Mouse (Mus musculus): Measurements from ENCODE around the gene Adgrd1. TPM values are rescaled to one million over a fixed set of nuclear protein-coding genes. Genes with fewer than 3 reads are reported as not detected.

The Adgrd1 gene
- total and polyA plus RNA-seq, 3 experiments = 0.04 to 0.07 TPM; not detected in 1

GRCm38 (mm10) chr5:129249080-129249479 is 152.5 kb downstream of the Adgrd1 start:
- no peak for DNase-seq (ENCODE audit: extremely low read depth)
- dilution Hi-C loops (cut with MboI; ENCODE audit: extremely low pct_ligation_motif_present, extremely low pct_unique_long_range_greater_than_20kb, low sequenced_read_pairs) (no loop called here), in situ Hi-C loops (cut with MboI; ENCODE audit: low pct_ligation_motif_present, low pct_unique_long_range_greater_than_20kb, low sequenced_read_pairs) (no loop called here)
- peaks cover 81% of the 10 kb centered on the region for H3K9me3 ChIP-seq (replicated peaks; ENCODE audit: low read length)
- H3K27ac ChIP-seq (ENCODE audit: insufficient read depth, low read depth) = no peak overlapping the region
- no peak overlapping the region for H3K4me2 ChIP-seq (ENCODE audit: insufficient read depth, low read depth, poor library complexity, severe bottlenecking)
- no peaks in the 10 kb centered on the region for H3K27me3 ChIP-seq (replicated peaks)
- TF ChIP-seq JUN (IDR thresholded peaks at IDR 0.05; ENCODE audit: insufficient read depth, low read depth, low read length) (no peak), SMC3 (IDR thresholded peaks at IDR 0.05; ENCODE audit: low read depth, low read length) (no peak), E2F4 (IDR thresholded peaks at IDR 0.05; ENCODE audit: insufficient replicate concordance, low read depth, low read length) (no peak), ETS1 (conservative IDR thresholded peaks at IDR 0.05; ENCODE audit: low read depth, low read length) (no peak), ZMIZ1 (IDR thresholded peaks at IDR 0.05; ENCODE audit: low read depth, low read length) (no peak), POLR2AphosphoS2 (IDR thresholded peaks at IDR 0.05; ENCODE audit: low read depth, low read length) (no peak), MAX (IDR thresholded peaks at IDR 0.05; ENCODE audit: low read length) (no peak), ZKSCAN1 (IDR thresholded peaks at IDR 0.05; ENCODE audit: borderline replicate concordance, low read depth, low read length) (no peak), PAX5 (IDR thresholded peaks at IDR 0.05; ENCODE audit: low read length) (no peak), MEF2A (IDR thresholded peaks at IDR 0.05; ENCODE audit: borderline replicate concordance, low read depth, low read length) (no peak), GABPA (IDR thresholded peaks at IDR 0.05; ENCODE audit: insufficient replicate concordance, low read depth, low read length) (no peak), ZC3H11A (IDR thresholded peaks at IDR 0.05; ENCODE audit: low read depth, low read length) (no peak), EP300 (IDR thresholded peaks at IDR 0.05; ENCODE audit: low read length) (no peak), USF2 (conservative IDR thresholded peaks at IDR 0.05; ENCODE audit: low read depth, low read length) (no peak), CHD1 (IDR thresholded peaks at IDR 0.05; ENCODE audit: low read depth, low read length) (no peak)
- H3K36me3 ChIP-seq (replicated peaks in 1 of 2; ENCODE audit: control insufficient read depth in 1 of 2, insufficient read depth in 1 of 2, low read length in 1 of 2) = no peaks in the 10 kb centered on the region
- no peaks in the 10 kb centered on the region for H3K79me2 ChIP-seq (replicated peaks; ENCODE audit: control insufficient read depth, extremely low read depth, insufficient read depth, poor library complexity, severe bottlenecking)
- no peak overlapping the region for H3K9ac ChIP-seq (ENCODE audit: insufficient read depth, low read depth)
- H3K4me3 ChIP-seq (replicated peaks in 1 of 3; ENCODE audit: low read depth in 2 of 3, low read length in 2 of 3, poor library complexity in 1 of 3) = no peak overlapping the region
- no peaks in the 10 kb centered on the region for H3K4me1 ChIP-seq (ENCODE audit: control insufficient read depth in 1 of 2, insufficient read depth in 2 of 2)

Other genes with a start within 250 kb of the Adgrd1 start
- not detected in 2 replicates for gene Rimbp2, start 143.3 kb upstream of the Adgrd1 start, total RNA-seq (2012; rRNA removed)
- not detected in 2 replicates for gene Rimbp2, start 143.3 kb upstream of the Adgrd1 start, total RNA-seq (2014; rRNA removed)
- gene Rimbp2, start 143.3 kb upstream of the Adgrd1 start, polyA plus RNA-seq (2012; ENCODE audit: insufficient read length, low read depth) = not detected in 2 replicates
- 3.4 and 5.2 TPM in 2 replicates for gene Stx2, start 88.2 kb upstream of the Adgrd1 start, total RNA-seq (2012; rRNA removed)
- 0.74 and 1.2 TPM in 2 replicates for gene Stx2, start 88.2 kb upstream of the Adgrd1 start, total RNA-seq (2014; rRNA removed)
- 1.9 and 2.5 TPM in 2 replicates for gene Stx2, start 88.2 kb upstream of the Adgrd1 start, polyA plus RNA-seq (2012; ENCODE audit: insufficient read length, low read depth)
- 847 and 977 TPM in 2 replicates for gene Ran, start 76.7 kb upstream of the Adgrd1 start, total RNA-seq (2012; rRNA removed)
- 1,083 and 1,183 TPM in 2 replicates for gene Ran, start 76.7 kb upstream of the Adgrd1 start, total RNA-seq (2014; rRNA removed)
- gene Ran, start 76.7 kb upstream of the Adgrd1 start, polyA plus RNA-seq (2012; ENCODE audit: insufficient read length, low read depth) = 1,512 and 1,664 TPM in 2 replicates